Mouse (Mus musculus) heart, embryonic 14.5 days (tissue): ENCODE results near the gene Tmem131. TPM values are rescaled to one million over a fixed set of nuclear protein-coding genes. Genes with fewer than 3 reads are reported as not detected.
"Not testable (repeated sequence)": the region's sequence is repeated elsewhere in the genome, so short reads cannot be mapped to it uniquely, and the experiment has no call there.

Source experiments
- ATAC-seq: fragments of 200-750 bp; cut with Nextera tagmentation; 2 replicates; pipeline ENCODE4 v1.8.0; 2017; ENCODE audit warnings: low read depth, moderate TSS enrichment; ENCODE audit not compliant: insufficient number of reproducible peaks, insufficient read depth, low FRiP score
- H3K27ac ChIP-seq, 2 experiments: fragments of 200-500 bp in 1 of 2; fragments of 300-500 bp in 1 of 2; sonication (generic) in 1 of 2; replicated peaks in 1 of 2; 2 replicates each; pipeline ENCODE4 v1.5.1; 2012 to 2014; ENCODE audit warnings: low read depth in 2 of 2, low read length in 2 of 2, control low read depth in 1 of 2, mild to moderate bottlenecking in 1 of 2, mixed read lengths in 1 of 2; ENCODE audit not compliant: control insufficient read depth in 1 of 2, insufficient read depth in 1 of 2
- H3K27me3 ChIP-seq: fragments of 300-500 bp; sonication (generic); 2 replicates; pipeline ENCODE4 v1.6.1; 2014; ENCODE audit warnings: mild to moderate bottlenecking, low read length, control low read depth; ENCODE audit not compliant: control insufficient read depth, insufficient read depth
- H3K36me3 ChIP-seq: fragments of 300-500 bp; sonication (generic); 2 replicates; pipeline ENCODE4 v1.6.1; 2014; ENCODE audit warnings: mild to moderate bottlenecking, control low read depth, low read length, mixed read lengths; ENCODE audit not compliant: control insufficient read depth, insufficient read depth
- H3K4me1 ChIP-seq, 2 experiments: fragments of 200-500 bp in 1 of 2; fragments of 300-500 bp in 1 of 2; sonication (generic) in 1 of 2; 2 replicates each; pipeline ENCODE4 v1.6.1; 2012 to 2014; ENCODE audit warnings: low read length in 2 of 2, control low read depth in 1 of 2, mixed read lengths in 1 of 2; ENCODE audit not compliant: control insufficient read depth in 2 of 2, insufficient read depth in 2 of 2
- H3K4me2 ChIP-seq: fragments of 300-500 bp; sonication (generic); 2 replicates; pipeline ENCODE4 v1.6.1; 2014; ENCODE audit warnings: mild to moderate bottlenecking, low read length
- H3K4me3 ChIP-seq, 2 experiments: fragments of 200-500 bp in 1 of 2; fragments of 300-500 bp in 1 of 2; sonication (generic) in 1 of 2; 2 replicates each; pipeline ENCODE4 v1.5.1; 2012 to 2014; ENCODE audit warnings: low read length in 2 of 2, mild to moderate bottlenecking in 2 of 2, control low read depth in 1 of 2, low read depth in 1 of 2, moderate library complexity in 1 of 2; ENCODE audit not compliant: control insufficient read depth in 1 of 2, insufficient read depth in 1 of 2
- H3K9ac ChIP-seq: fragments of 300-500 bp; sonication (generic); 2 replicates; pipeline ENCODE4 v1.6.1; 2014; ENCODE audit warnings: mild to moderate bottlenecking, low read length
- H3K9me3 ChIP-seq: fragments of 300-500 bp; sonication (generic); 2 replicates; pipeline ENCODE4 v1.6.1; 2016; ENCODE audit warnings: low read length, control low read depth; ENCODE audit not compliant: control insufficient read depth
- WGBS: fragments of 180-500 bp; shearing (Covaris S2); extraction: QIAGEN DNeasy Blood & Tissue Kit; methylation state at CpG from one replicate; pipeline ENCODE4 v1.1.7; 2014; 5-methylcytosine and 5-hydroxymethylcytosine counted together
- polyA plus RNA-seq: library from polyadenylated mRNA; unstranded; fragments of >200 nt; fragmentation: Nextera tagmentation; extraction: Ambion mirVana; gene quantifications from 2 replicates; pipeline ENCODE4 v1.2.1, GENCODE M21; 2014

Tmem131 gene
- polyA plus RNA-seq, 1 experiment from 2014 or later, result 10.0 TPM

GRCm38 (mm10) chr1:36893720-36894119, 49.7 kb downstream of the Tmem131 start:
- WGBS, result 97% methylated on average over 5 of the region's 5 CpGs
- peaks cover 7 to 17% of the 10 kb centered on the region in 2 experiments for H3K4me1 ChIP-seq
- not testable (repeated sequence) for H3K27ac ChIP-seq, H3K4me3 ChIP-seq, H3K9ac ChIP-seq, H3K27me3 ChIP-seq, H3K9me3 ChIP-seq, ATAC-seq, H3K36me3 ChIP-seq, H3K4me2 ChIP-seq

GRCm38 (mm10) chr1:36893146-36893545, 50.3 kb downstream of the Tmem131 start:
- H3K4me2 ChIP-seq, result no peak overlapping the region
- WGBS, result 89% methylated on average over 6 of the region's 6 CpGs
- no peak overlapping the region for H3K9ac ChIP-seq
- peaks cover 7 to 17% of the 10 kb centered on the region in 2 experiments for H3K4me1 ChIP-seq
- ATAC-seq, result no peak
- H3K36me3 ChIP-seq, result no peaks in the 10 kb centered on the region
- H3K27me3 ChIP-seq, result no peaks in the 10 kb centered on the region
- H3K27ac ChIP-seq, result no peak overlapping the region
- H3K9me3 ChIP-seq, result no peaks in the 10 kb centered on the region
- H3K4me3 ChIP-seq, result no peak overlapping the region

GRCm38 (mm10) chr1:36892461-36892860, 51.0 kb downstream of the Tmem131 start:
- Histone ChIP-seq H3K27me3 (no peaks in the 10 kb centered on the region), H3K4me2 (no peak overlapping the region), H3K4me1 (peaks cover 9 to 21% of the 10 kb centered on the region in 2 experiments), H3K36me3 (no peaks in the 10 kb centered on the region), H3K9ac (no peak overlapping the region), H3K27ac (no peak overlapping the region), H3K9me3 (no peaks in the 10 kb centered on the region), H3K4me3 (no peak overlapping the region)
- no peak for ATAC-seq
- 71% methylated on average over 3 of the region's 3 CpGs for WGBS

- Histone ChIP-seq H3K4me2 (no peak overlapping the region), H3K27ac (no peak overlapping the region), H3K9me3 (no peaks in the 10 kb centered on the region), H3K27me3 (no peaks in the 10 kb centered on the region), H3K9ac (no peak overlapping the region), H3K4me3 (no peak overlapping the region), H3K36me3 (0 out of 2 replicates have a peak, but pooled peaks cover 10% of the 10 kb centered on the region), H3K4me1 (peaks cover 18 to 38% of the 10 kb centered on the region in 2 experiments)
- WGBS, result 93% methylated on average over 5 of the region's 5 CpGs
- no peak for ATAC-seq
Observed at GRCm38 (mm10) chr1:36889016-36889415, 54.5 kb downstream of the Tmem131 start.

- Histone ChIP-seq H3K9me3 (no peaks in the 10 kb centered on the region), H3K4me3 (no peak overlapping the region), H3K4me1 (peaks cover 18 to 50% of the 10 kb centered on the region in 2 experiments), H3K4me2 (no peak overlapping the region), H3K36me3 (0 out of 2 replicates have a peak, but pooled peaks cover 10% of the 10 kb centered on the region), H3K9ac (no peak overlapping the region), H3K27ac (peak overlapping the region in 1 of 2 experiments; percentile 37; a peak in 1 of 4 replicates), H3K27me3 (no peaks in the 10 kb centered on the region)
- WGBS, result 42% methylated on average over 3 of the region's 3 CpGs
- ATAC-seq, result no peak
Observed at GRCm38 (mm10) chr1:36887172-36887571, 56.3 kb downstream of the Tmem131 start.

GRCm38 (mm10) chr1:36886489-36886888, 57.0 kb downstream of the Tmem131 start:
- Histone ChIP-seq H3K9me3 (no peaks in the 10 kb centered on the region), H3K27me3 (no peaks in the 10 kb centered on the region), H3K4me1 (peaks cover 17 to 49% of the 10 kb centered on the region in 2 experiments), H3K9ac (no peak overlapping the region), H3K4me2 (no peak overlapping the region), H3K36me3 (0 out of 2 replicates have a peak, but pooled peaks cover 10% of the 10 kb centered on the region), H3K4me3 (no peak overlapping the region), H3K27ac (no peak overlapping the region)
- no peak for ATAC-seq
- WGBS, result 90% methylated on average over 4 of the region's 4 CpGs

- Histone ChIP-seq H3K4me1 (peaks cover 10 to 33% of the 10 kb centered on the region in 2 experiments), H3K27ac (no peak overlapping the region)
Observed at GRCm38 (mm10) chr1:36884536-36884935, 58.9 kb downstream of the Tmem131 start.

GRCm38 (mm10) chr1:36883805-36884204, 59.7 kb downstream of the Tmem131 start:
- no peak overlapping the region for H3K9ac ChIP-seq
- no peak overlapping the region for H3K4me3 ChIP-seq
- no peaks in the 10 kb centered on the region for H3K27me3 ChIP-seq
- peaks cover 10 to 33% of the 10 kb centered on the region in 2 experiments for H3K4me1 ChIP-seq
- H3K27ac ChIP-seq, result peak overlapping the region; percentile 19 to 42; a peak in 1 of 4 replicates
- peaks cover 28% of the 10 kb centered on the region for H3K36me3 ChIP-seq
- 0 out of 2 replicates have a peak overlapping the region, but pooled peaks have one; percentile 4 for H3K4me2 ChIP-seq
- 76% methylated on average over 2 of the region's 2 CpGs for WGBS
- no peaks in the 10 kb centered on the region for H3K9me3 ChIP-seq
- peak; percentile 26; the same call in 1 of the 2 replicates for ATAC-seq

More at GRCm38 (mm10) chr1:36884536-36884935, 58.9 kb downstream of the Tmem131 start:
- no peaks in the 10 kb centered on the region for H3K27me3 ChIP-seq
- 59% methylated on average over 3 of the region's 3 CpGs for WGBS
- peaks cover 27% of the 10 kb centered on the region for H3K36me3 ChIP-seq
- no peaks in the 10 kb centered on the region for H3K9me3 ChIP-seq
- no peak overlapping the region for H3K4me2 ChIP-seq
- no peak overlapping the region for H3K4me3 ChIP-seq
- ATAC-seq, result no peak
- no peak overlapping the region for H3K9ac ChIP-seq
